Mouse (Mus musculus) liver, adult (tissue): ENCODE measurements at regions not wholly inside any gene's neighbourhood (a gene's known extent, or its start where the extent isn't known, plus 50 kb on each side); places are given as distances from the start of the nearest gene placed in this dataset.

Experiments used
- GATA4 ChIP-seq: IDR thresholded peaks from 2 replicates; pipeline ENCODE4 v1.6.1; 2014; ENCODE audit warnings: mild to moderate bottlenecking, low read length; ENCODE audit not compliant: insufficient replicate concordance

GRCm38 (mm10) chr5:24237201-24237600 lies 72.4 kb downstream of the Nupl2 start:
- no peak for TF ChIP-seq GATA4

GRCm38 (mm10) chr5:24239006-24239405 lies 74.2 kb downstream of the Nupl2 start:
- TF ChIP-seq GATA4 = no peak

- no peak for TF ChIP-seq GATA4
Observed at GRCm38 (mm10) chr5:24244211-24244610, 79.4 kb downstream of the Nupl2 start.

GRCm38 (mm10) chr5:24255421-24255820 lies 90.7 kb downstream of the Nupl2 start:
- TF ChIP-seq GATA4 = no peak

- TF ChIP-seq GATA4 = no peak
Observed at GRCm38 (mm10) chr5:24261098-24261497, 90.3 kb downstream of the Kcnh2 start.

GRCm38 (mm10) chr5:24262146-24262545 lies 89.3 kb downstream of the Kcnh2 start:
- TF ChIP-seq GATA4 = no peak

- no peak for TF ChIP-seq GATA4
Observed at GRCm38 (mm10) chr5:24264151-24264550, 87.3 kb downstream of the Kcnh2 start.

GRCm38 (mm10) chr5:24265431-24265830 lies 86.0 kb downstream of the Kcnh2 start:
- no peak for TF ChIP-seq GATA4

- TF ChIP-seq GATA4 = peak; percentile 39; the same call in 1 of the 2 replicates
Observed at GRCm38 (mm10) chr5:24266344-24267295, 84.8 kb downstream of the Kcnh2 start.
